ENCODE assay signal across 8 mouse cellular contexts in the genomic region with DNA sequence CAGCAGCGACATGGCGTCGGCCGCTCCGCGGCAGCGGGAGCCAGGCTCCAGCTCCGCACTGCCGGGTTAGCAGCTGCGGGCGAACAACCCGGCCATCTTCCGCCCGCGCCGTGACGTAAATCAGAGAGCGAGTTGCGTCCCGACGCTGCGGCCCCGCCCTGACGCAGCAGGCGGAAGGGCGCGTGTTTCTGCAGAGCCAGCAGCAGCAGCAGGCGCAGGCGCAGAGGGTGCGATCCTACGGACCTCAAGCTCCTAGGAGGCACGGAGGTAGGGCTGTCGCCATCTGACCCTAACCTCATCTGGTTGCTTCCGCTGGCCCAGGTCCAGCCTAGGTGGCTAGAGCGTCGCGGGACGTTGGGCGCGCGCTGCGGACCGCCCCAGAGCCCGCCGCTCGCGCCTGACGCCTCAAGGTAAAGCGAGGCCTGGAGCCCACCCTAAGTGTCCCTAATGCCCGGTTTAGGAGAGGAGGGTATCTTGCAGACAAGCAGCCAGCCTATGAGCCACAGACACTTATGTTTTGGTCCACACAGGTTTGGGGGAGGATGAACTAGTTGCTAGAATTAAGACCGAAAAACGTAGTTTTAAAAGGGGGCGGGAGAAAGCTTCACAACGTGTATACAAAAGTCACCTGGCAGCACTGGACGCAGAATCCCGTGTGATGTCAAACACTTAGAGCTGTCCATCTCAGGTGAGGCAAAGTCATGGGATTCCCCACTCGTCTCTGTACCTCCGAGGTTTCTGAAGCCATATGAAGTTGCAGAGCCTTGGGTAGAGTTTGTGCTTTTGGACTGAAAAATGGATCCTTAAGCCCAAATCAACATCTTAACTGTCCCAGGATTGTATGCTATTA. TPM values are rescaled to one million over a fixed set of nuclear protein-coding genes. Genes with fewer than 3 reads are reported as not detected.
DNase-seq lines count a peak whose midpoint lies in the region; ATAC-seq lines count a peak whose summit lies in the region.

A gene (minus strand): TSS at position 122 of the 850 bp plus-strand sequence.
A gene (plus strand): TSS at position 137 of the 850 bp plus-strand sequence.

- H3K27ac ChIP-seq in heart, embryonic 10.5 days = peak within 1 kb of the TSS; percentile 95
- peak within 1 kb of the TSS; percentile 89 for H3K27ac ChIP-seq in kidney, embryonic 15.5 days

- peak within 1 kb of the TSS; percentile 79 for H3K4me2 ChIP-seq in kidney, embryonic 15.5 days

- H3K4me1 ChIP-seq in heart, embryonic 10.5 days = peaks cover 15% of the 10 kb centered on the region
- peaks cover 27% of the 10 kb centered on the region for H3K4me1 ChIP-seq in kidney, embryonic 15.5 days

- H3K27me3 ChIP-seq in heart, embryonic 10.5 days (ENCODE audit: insufficient read depth, poor library complexity, severe bottlenecking) = no peaks in the 10 kb centered on the region
- no peaks in the 10 kb centered on the region for H3K27me3 ChIP-seq in kidney, embryonic 15.5 days

- under 1% methylated on average over 58 of the region's 58 CpGs for WGBS in heart, embryonic 10.5 days
- under 1% methylated on average over 58 of the region's 58 CpGs for WGBS in kidney, embryonic 15.5 days

- DNase-seq in B cell, adult 2 months = peak; percentile 92
- DNase-seq in brain, adult 2 months (ENCODE audit: low read depth, low spot score) = peak; percentile 99
- peak; percentile 98 for DNase-seq in heart, embryonic 10.5 days (ENCODE audit: low spot score)
- peak; percentile 94 for DNase-seq in liver
- DNase-seq in spleen, postnatal 4 days (ENCODE audit: low spot score in 2 of 2) = peak; percentile 88 to 95

- no peaks in the 10 kb centered on the region for H3K36me3 ChIP-seq in heart, embryonic 10.5 days
- peaks cover 3% of the 10 kb centered on the region; the same call in 1 of the 2 replicates for H3K36me3 ChIP-seq in kidney, embryonic 15.5 days

- H3K9me3 ChIP-seq in heart, embryonic 10.5 days = no peaks in the 10 kb centered on the region
- H3K9me3 ChIP-seq in kidney, embryonic 15.5 days (replicated peaks) = no peaks in the 10 kb centered on the region

- H3K4me3 ChIP-seq in heart, embryonic 10.5 days = peak within 1 kb of the TSS; percentile 86
- H3K4me3 ChIP-seq in kidney, embryonic 15.5 days (replicated peaks) = peak within 1 kb of the TSS; percentile 79

- H3K9ac ChIP-seq in kidney, embryonic 15.5 days = peak within 1 kb of the TSS; percentile 91

- peak; percentile 99 for ATAC-seq in erythroblast, adult 5-6 weeks (replicated peaks; ENCODE audit: low FRiP score, poor library complexity, severe bottlenecking)
- ATAC-seq in kidney, embryonic 15.5 days (replicated peaks; ENCODE audit: low FRiP score) = peak; percentile 97
- peak; percentile 97 for ATAC-seq in monocyte, adult 5-6 weeks (replicated peaks; ENCODE audit: insufficient number of reproducible peaks, low FRiP score, low TSS enrichment, poor library complexity, severe bottlenecking)

RNA-seq across cellular contexts. Expression of the first gene that starts in this region (rescaled TPM):
- total RNA-seq in erythroblast, adult 5-6 weeks (2015; ENCODE audit: low replicate concordance) = 24.8 and 36.8 TPM in 2 replicates
- 25.4 and 31.9 TPM in 2 replicates for total RNA-seq in erythroblast, adult 5-6 weeks (2017; ENCODE audit: low replicate concordance)
- 47.0 and 49.4 TPM in 2 replicates for polyA plus RNA-seq in heart, embryonic 10.5 days (2016; fragmentation: Nextera tagmentation; extraction: Ambion mirVana)
- polyA plus RNA-seq in kidney, embryonic 15.5 days (2015; fragmentation: Nextera tagmentation; extraction: Ambion mirVana) = 53.2 and 53.3 TPM in 2 replicates
- total RNA-seq in monocyte, adult 5-6 weeks (2017) = 143 to 191 TPM (median 183 TPM) in 3 replicates

RNA-seq across cellular contexts. Expression of the second gene that starts in this region (rescaled TPM):
- total RNA-seq in erythroblast, adult 5-6 weeks (2015; ENCODE audit: low replicate concordance) = 3.1 and 12.5 TPM in 2 replicates
- total RNA-seq in erythroblast, adult 5-6 weeks (2017; ENCODE audit: low replicate concordance) = 0.70 and 9.2 TPM in 2 replicates
- polyA plus RNA-seq in heart, embryonic 10.5 days (2016; fragmentation: Nextera tagmentation; extraction: Ambion mirVana) = 20.3 and 23.2 TPM in 2 replicates
- 25.5 and 28.1 TPM in 2 replicates for polyA plus RNA-seq in kidney, embryonic 15.5 days (2015; fragmentation: Nextera tagmentation; extraction: Ambion mirVana)
- 3.9 to 20.9 TPM (median 12.3 TPM) in 3 replicates for total RNA-seq in monocyte, adult 5-6 weeks (2017)

Comparison
In these comparisons a context has a peak if more than half of its experiments do, and no peak if none do; other contexts are left out.
1. Peak in every context shown above with its lines: DNase-seq, ATAC-seq, H3K4me3 ChIP-seq and H3K27ac ChIP-seq.